20 mouse cellular contexts compared by ENCODE assay signal in the genomic region with DNA sequence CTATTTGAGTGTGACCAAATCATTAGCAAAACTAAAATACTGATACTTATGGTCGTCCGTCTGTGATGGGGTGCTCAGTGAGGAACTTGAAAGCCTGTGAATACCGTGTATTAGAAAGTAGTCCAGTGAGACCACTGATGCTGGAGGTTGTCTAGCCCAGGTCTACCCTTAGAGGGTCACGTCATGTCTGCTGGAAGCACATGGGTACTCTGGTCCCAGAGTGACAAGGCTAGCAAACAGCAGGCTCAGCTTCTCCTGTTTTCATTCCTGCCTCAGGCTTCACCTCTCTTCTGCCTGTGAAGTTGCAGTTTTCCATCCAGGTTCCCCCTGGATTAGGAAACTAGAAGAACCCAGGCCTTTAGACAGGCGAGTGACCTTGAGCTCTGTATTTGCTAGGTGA.
A peak's percentile ranks its signal among the peaks of the same experiment; 100 is the strongest.
DNase-seq lines count a peak whose midpoint lies in the region; ATAC-seq and TF ChIP-seq lines count a peak whose summit lies in the region.
"Had no signal": no experiment of that assay in that cellular context is flagged by ENCODE, and none has a peak within 500 bp of the region (broad histone marks: within the 10 kb centered on the region; RNA-seq: fewer than 3 reads in every experiment).

No protein-coding gene starts in this region.

- H3K4me2 ChIP-seq in heart, embryonic 16.5 days (ENCODE audit: low read depth, low read length) = no peak overlapping the region
- H3K4me2 ChIP-seq in lung, postnatal 0 days (replicated peaks; ENCODE audit: low read depth, low read length) = no peak overlapping the region
- H3K4me2 ChIP-seq: embryonic facial prominence, embryonic 12.5 days; limb, embryonic 13.5 days; liver, embryonic 15.5 days; midbrain, embryonic 11.5 days; neural tube, embryonic 13.5 days had no signal

- H3K36me3 ChIP-seq in heart, embryonic 16.5 days (ENCODE audit: control insufficient read depth, insufficient read depth) = no peaks in the 10 kb centered on the region
- no peaks in the 10 kb centered on the region for H3K36me3 ChIP-seq in lung, postnatal 0 days (ENCODE audit: insufficient read depth, low read length)
- H3K36me3 ChIP-seq: embryonic facial prominence, embryonic 12.5 days; neural tube, embryonic 13.5 days had no signal

- DNase-seq in gastrocnemius, adult 2 months = no peak
- DNase-seq in gastrocnemius, postnatal 4 days (ENCODE audit: low spot score in 2 of 2) = no peak
- DNase-seq in heart, postnatal 14 days = no peak
- no peak for DNase-seq in lung, postnatal 0 days (ENCODE audit: low spot score)
- DNase-seq in lung, adult 18-20 months = no peak
- DNase-seq in c-Kit-positive CD71-positive TER-119-positive erythroid progenitor cells, embryonic 14.5 days (ENCODE audit: low spot score) = no peak
- no peak for DNase-seq in left cerebral cortex, postnatal 4 days
- DNase-seq: adrenal gland, postnatal 14 days; cerebellum, adult 8-10 months; kidney, postnatal 10 days; thymus, postnatal 14 days had no signal

- TF ChIP-seq CTCF in gastrocnemius, adult 2 months (IDR thresholded peaks at IDR 0.05) = no peak
- no peak for TF ChIP-seq CTCF in lung, postnatal 0 days (IDR thresholded peaks at IDR 0.05)

- peaks cover 60% of the 10 kb centered on the region for H3K4me1 ChIP-seq in heart, embryonic 16.5 days (ENCODE audit: control insufficient read depth, insufficient read depth, low read length)
- peaks cover 30% of the 10 kb centered on the region for H3K4me1 ChIP-seq in lung, postnatal 0 days (ENCODE audit: insufficient read depth, low read depth, low read length)
- H3K4me1 ChIP-seq: neural tube, embryonic 13.5 days had no signal

- 73% methylated on average over 5 of the region's 5 CpGs for WGBS in heart, embryonic 16.5 days
- 70% methylated on average over 5 of the region's 5 CpGs for WGBS in lung, postnatal 0 days

- no peak for ATAC-seq in heart, embryonic 16.5 days (replicated peaks; ENCODE audit: extremely low read depth, insufficient read depth, low FRiP score)
- ATAC-seq in lung, postnatal 0 days = no peak
- ATAC-seq: activated CD4-positive, CD25-positive, alpha-beta regulatory T cell, adult 4 months; forebrain, embryonic 16.5 days had no signal

- H3K9ac ChIP-seq in heart, embryonic 16.5 days (ENCODE audit: low read length) = no peak overlapping the region
- H3K9ac ChIP-seq in lung, postnatal 0 days (replicated peaks; ENCODE audit: low read depth) = no peak overlapping the region
- H3K9ac ChIP-seq: embryonic facial prominence, embryonic 12.5 days; limb, embryonic 13.5 days; liver, embryonic 15.5 days; neural tube, embryonic 13.5 days had no signal

- H3K9me3 ChIP-seq in heart, embryonic 16.5 days (replicated peaks; ENCODE audit: control insufficient read depth, low read length) = no peaks in the 10 kb centered on the region
- no peaks in the 10 kb centered on the region for H3K9me3 ChIP-seq in lung, postnatal 0 days (ENCODE audit: low read length)
- H3K9me3 ChIP-seq: embryonic facial prominence, embryonic 12.5 days; limb, embryonic 13.5 days; liver, embryonic 15.5 days; neural tube, embryonic 13.5 days had no signal

- intact Hi-C loops in gastrocnemius, adult 2 months (cut with DNase I) = no loop called here
- intact Hi-C loops in heart, postnatal 14 days (cut with DNase I) = no loop called here
- intact Hi-C loops in left cerebral cortex, postnatal 4 days (cut with DNase I) = no loop called here

- H3K27me3 ChIP-seq in heart, embryonic 16.5 days (ENCODE audit: control insufficient read depth, insufficient read depth, low read length) = no peaks in the 10 kb centered on the region
- H3K27me3 ChIP-seq in lung, postnatal 0 days (replicated peaks; ENCODE audit: insufficient read depth, low read length) = no peaks in the 10 kb centered on the region
- H3K27me3 ChIP-seq: embryonic facial prominence, embryonic 12.5 days; limb, embryonic 13.5 days; liver, embryonic 15.5 days; neural tube, embryonic 13.5 days had no signal

- no peak overlapping the region for H3K4me3 ChIP-seq in gastrocnemius, adult 2 months
- H3K4me3 ChIP-seq in heart, embryonic 16.5 days (ENCODE audit: low read length) = no peak overlapping the region
- H3K4me3 ChIP-seq in lung, postnatal 0 days (ENCODE audit: low read depth, low read length) = no peak overlapping the region
- H3K4me3 ChIP-seq: embryonic facial prominence, embryonic 12.5 days; left cerebral cortex, adult 2 months; limb, embryonic 13.5 days; liver, embryonic 15.5 days; neural tube, embryonic 13.5 days had no signal

- TF ChIP-seq EP300 in lung, postnatal 0 days (IDR thresholded peaks at IDR 0.05) = no peak

- peak overlapping the region; percentile 66 for H3K27ac ChIP-seq in gastrocnemius, adult 2 months
- H3K27ac ChIP-seq in heart, embryonic 16.5 days (ENCODE audit: low read length) = peak overlapping the region; percentile 37; the same call in 1 of the 2 replicates
- H3K27ac ChIP-seq in lung, postnatal 0 days (ENCODE audit: low read length) = peak overlapping the region; percentile 66
- H3K27ac ChIP-seq: embryonic facial prominence, embryonic 12.5 days; left cerebral cortex, adult 2 months; limb, embryonic 13.5 days; liver, embryonic 15.5 days; neural tube, embryonic 13.5 days had no signal
